Mouse (Mus musculus) heart, embryonic 16.5 days (tissue): ENCODE measurements around the gene Zfp462. TPM values are rescaled to one million over a fixed set of nuclear protein-coding genes. Genes with fewer than 3 reads are reported as not detected.

Experiments
- ATAC-seq: fragments of 200-750 bp; cut with Nextera tagmentation; replicated peaks from 2 replicates; pipeline ENCODE4 v1.8.0; 2017; ENCODE audit warnings: moderate number of reproducible peaks; ENCODE audit not compliant: insufficient read depth, low FRiP score; ENCODE audit errors: extremely low read depth
- H3K27ac ChIP-seq: fragments of 300-500 bp; sonication (generic); 2 replicates; pipeline ENCODE4 v1.5.1; 2014; ENCODE audit warnings: mild to moderate bottlenecking, low read length, control low read depth, moderate library complexity
- H3K27me3 ChIP-seq: fragments of 300-500 bp; sonication (generic); 2 replicates; pipeline ENCODE4 v1.6.1; 2014; ENCODE audit warnings: low read length, mixed read lengths; ENCODE audit not compliant: control insufficient read depth, insufficient read depth
- H3K36me3 ChIP-seq: fragments of 300-500 bp; sonication (generic); 2 replicates; pipeline ENCODE4 v1.6.1; 2014; ENCODE audit not compliant: control insufficient read depth, insufficient read depth
- H3K4me1 ChIP-seq: fragments of 300-500 bp; sonication (generic); 2 replicates; pipeline ENCODE4 v1.6.1; 2014; ENCODE audit warnings: low read length, mixed read lengths; ENCODE audit not compliant: control insufficient read depth, insufficient read depth
- H3K4me2 ChIP-seq: fragments of 300-500 bp; sonication (generic); 2 replicates; pipeline ENCODE4 v1.6.1; 2014; ENCODE audit warnings: low read depth, mild to moderate bottlenecking, control low read depth, low read length
- H3K4me3 ChIP-seq: fragments of 300-500 bp; sonication (generic); 2 replicates; pipeline ENCODE4 v1.5.1; 2014; ENCODE audit warnings: mild to moderate bottlenecking, control low read depth, low read length
- H3K9ac ChIP-seq: fragments of 300-500 bp; sonication (generic); 2 replicates; pipeline ENCODE4 v1.6.1; 2014; ENCODE audit warnings: low read length, control low read depth
- H3K9me3 ChIP-seq: fragments of 300-500 bp; sonication (generic); replicated peaks from 2 replicates; pipeline ENCODE4 v1.6.1; 2016; ENCODE audit warnings: low read length; ENCODE audit not compliant: control insufficient read depth
- WGBS: fragments of 180-500 bp; shearing (Covaris S2); extraction: QIAGEN DNeasy Blood & Tissue Kit; methylation state at CpG from one replicate; pipeline ENCODE4 v1.1.7; 2014; 5-methylcytosine and 5-hydroxymethylcytosine counted together
- polyA plus RNA-seq: library from polyadenylated mRNA; unstranded; fragments of >200 nt; fragmentation: Nextera tagmentation; extraction: Ambion mirVana; gene quantifications from 2 replicates; pipeline ENCODE4 v1.2.1, GENCODE M21; 2015

The Zfp462 gene
- polyA plus RNA-seq, 1 experiment from 2014 or later: 1.3 TPM

DNA sequence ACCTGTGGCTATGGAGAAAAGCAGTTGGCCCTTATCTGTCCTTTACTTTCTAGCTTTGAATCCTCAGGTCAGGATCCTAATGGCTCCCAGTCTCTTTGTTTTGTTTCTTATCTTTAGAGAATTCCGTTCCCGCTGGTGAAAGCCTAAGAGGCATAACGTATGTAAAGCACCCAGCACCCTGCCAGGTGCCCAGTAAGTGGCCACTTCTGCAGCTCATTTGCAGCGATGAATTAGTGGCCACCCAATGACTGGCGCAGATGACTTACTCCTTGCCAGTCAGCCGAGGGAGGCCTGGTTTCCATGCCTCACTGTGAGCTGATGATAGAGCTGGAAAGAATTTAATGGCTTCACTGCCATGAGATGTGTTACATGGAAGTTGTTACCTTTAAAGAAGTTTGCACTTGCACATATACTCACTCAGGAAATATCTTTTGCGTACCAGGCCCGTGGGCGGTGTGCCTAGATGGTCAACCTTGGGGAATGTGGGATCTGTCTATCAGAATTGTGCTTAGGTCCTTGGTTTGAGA is 20.4 kb downstream of the Zfp462 start:
- 54% methylated on average over 9 of the region's 9 CpGs for WGBS
- Histone ChIP-seq H3K36me3 (no peaks in the 10 kb centered on the region), H3K4me3 (no peak overlapping the region), H3K9me3 (no peaks in the 10 kb centered on the region), H3K9ac (no peak overlapping the region), H3K27me3 (no peaks in the 10 kb centered on the region), H3K27ac (no peak overlapping the region), H3K4me1 (peaks cover 32% of the 10 kb centered on the region), H3K4me2 (no peak overlapping the region)
- ATAC-seq: no peak

- Histone ChIP-seq H3K4me1 (peaks cover 37% of the 10 kb centered on the region), H3K4me2 (peak overlapping the region; percentile 64), H3K27me3 (no peaks in the 10 kb centered on the region), H3K9me3 (no peaks in the 10 kb centered on the region), H3K27ac (peak overlapping the region; percentile 67), H3K36me3 (no peaks in the 10 kb centered on the region), H3K4me3 (peak overlapping the region; percentile 30), H3K9ac (peak overlapping the region; percentile 28; the same call in 1 of the 2 replicates)
- ATAC-seq: peak; percentile 84
- WGBS: 21% methylated on average over 17 of the region's 17 CpGs
Observed at GRCm38 (mm10) chr4:54966161-54966806, 21.4 kb downstream of the Zfp462 start.

DNA sequence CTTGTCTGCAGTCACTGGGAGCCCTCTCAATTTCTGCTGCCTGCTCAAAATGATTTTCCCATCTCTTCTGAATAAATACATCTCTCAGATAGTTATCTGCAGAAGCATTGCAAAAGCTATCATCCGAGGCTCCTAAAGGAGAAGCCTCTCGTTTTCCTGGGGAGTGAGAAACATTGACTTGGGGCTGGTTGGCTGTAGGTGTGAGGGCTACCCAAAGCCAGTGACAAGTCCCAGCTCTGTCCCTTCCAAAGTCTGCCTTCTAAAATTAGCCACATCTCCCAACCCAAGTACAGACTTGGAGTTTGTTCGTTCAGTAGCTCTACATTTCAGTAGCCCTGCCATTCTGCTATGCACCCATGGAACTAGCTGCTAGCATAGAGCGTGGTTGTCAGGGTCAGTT is 22.3 kb downstream of the Zfp462 start:
- Histone ChIP-seq H3K4me2 (peak overlapping the region; percentile 26), H3K27ac (peak overlapping the region; percentile 64), H3K4me3 (no peak overlapping the region), H3K9me3 (no peaks in the 10 kb centered on the region), H3K27me3 (no peaks in the 10 kb centered on the region), H3K36me3 (no peaks in the 10 kb centered on the region), H3K9ac (peak overlapping the region; percentile 36; the same call in 1 of the 2 replicates), H3K4me1 (peaks cover 46% of the 10 kb centered on the region)
- no peak for ATAC-seq
- WGBS: 49% methylated on average over 4 of the region's 4 CpGs

DNA sequence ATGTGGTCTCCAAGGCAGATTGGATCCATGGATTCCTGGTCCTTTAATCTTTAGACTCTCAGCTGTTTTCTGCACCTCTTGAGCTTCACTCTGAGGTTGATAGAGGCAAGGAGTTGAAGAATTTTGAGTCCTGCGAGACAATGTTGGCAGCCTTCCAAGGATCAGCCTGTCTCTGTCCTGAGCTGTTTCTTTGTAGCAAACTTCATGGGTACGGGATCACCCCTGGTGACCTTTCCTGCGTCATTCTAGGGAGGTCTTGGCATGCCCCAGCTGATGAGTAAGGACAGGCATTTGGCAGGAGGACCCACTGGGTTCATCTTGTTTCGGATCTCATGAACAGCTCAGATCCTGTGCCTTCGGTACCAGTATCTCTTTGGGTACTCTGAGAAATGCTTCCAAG is 22.9 kb downstream of the Zfp462 start:
- no peaks in the 10 kb centered on the region for H3K9me3 ChIP-seq
- H3K4me3 ChIP-seq: no peak overlapping the region
- H3K36me3 ChIP-seq: no peaks in the 10 kb centered on the region
- no peaks in the 10 kb centered on the region for H3K27me3 ChIP-seq
- 33% methylated on average over 5 of the region's 5 CpGs for WGBS
- no peak for ATAC-seq
- H3K4me2 ChIP-seq: peak overlapping the region; percentile 26; the same call in 1 of the 2 replicates
- H3K4me1 ChIP-seq: peaks cover 51% of the 10 kb centered on the region
- H3K9ac ChIP-seq: peak overlapping the region; percentile 36; the same call in 1 of the 2 replicates
- H3K27ac ChIP-seq: peak overlapping the region; percentile 64

- Histone ChIP-seq H3K27ac (no peak overlapping the region), H3K9ac (no peak overlapping the region), H3K27me3 (no peaks in the 10 kb centered on the region), H3K9me3 (no peaks in the 10 kb centered on the region), H3K36me3 (no peaks in the 10 kb centered on the region), H3K4me2 (no peak overlapping the region), H3K4me3 (no peak overlapping the region), H3K4me1 (peaks cover 56% of the 10 kb centered on the region)
- WGBS: 83% methylated on average over 12 of the region's 12 CpGs
- ATAC-seq: no peak
Observed at GRCm38 (mm10) chr4:54969671-54970295, 24.9 kb downstream of the Zfp462 start.

GRCm38 (mm10) chr4:54971386-54971785 is 26.5 kb downstream of the Zfp462 start:
- Histone ChIP-seq H3K4me1 (peaks cover 42% of the 10 kb centered on the region), H3K36me3 (no peaks in the 10 kb centered on the region), H3K27me3 (no peaks in the 10 kb centered on the region), H3K4me3 (no peak overlapping the region), H3K9me3 (no peaks in the 10 kb centered on the region), H3K9ac (no peak overlapping the region), H3K27ac (no peak overlapping the region), H3K4me2 (no peak overlapping the region)
- WGBS: 73% methylated on average over 3 of the region's 3 CpGs
- no peak for ATAC-seq

DNA sequence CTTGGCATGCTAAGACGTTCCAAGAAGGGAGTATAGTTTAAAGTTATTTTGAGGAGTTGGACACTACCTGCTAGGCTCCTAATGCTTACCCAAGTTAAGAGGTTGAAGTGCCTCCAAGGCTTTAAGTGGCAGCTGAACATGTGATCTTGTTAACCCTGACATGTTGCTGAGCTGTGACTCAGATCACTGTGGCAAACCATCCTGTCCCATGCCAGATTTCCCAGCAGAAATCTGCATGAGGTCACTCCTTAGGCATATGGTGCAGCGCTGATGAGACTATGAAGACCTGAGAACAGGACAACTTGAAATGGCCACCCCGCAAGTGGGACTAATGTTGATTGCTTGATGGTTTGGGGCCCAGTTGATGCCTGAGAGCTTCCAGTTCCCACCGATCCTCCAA is 27.2 kb downstream of the Zfp462 start:
- Histone ChIP-seq H3K27me3 (no peaks in the 10 kb centered on the region), H3K9me3 (no peaks in the 10 kb centered on the region), H3K36me3 (no peaks in the 10 kb centered on the region), H3K4me2 (no peak overlapping the region), H3K27ac (no peak overlapping the region), H3K4me3 (no peak overlapping the region), H3K9ac (no peak overlapping the region), H3K4me1 (peaks cover 35% of the 10 kb centered on the region)
- WGBS: 55% methylated on average over 4 of the region's 4 CpGs
- ATAC-seq: no peak

DNA sequence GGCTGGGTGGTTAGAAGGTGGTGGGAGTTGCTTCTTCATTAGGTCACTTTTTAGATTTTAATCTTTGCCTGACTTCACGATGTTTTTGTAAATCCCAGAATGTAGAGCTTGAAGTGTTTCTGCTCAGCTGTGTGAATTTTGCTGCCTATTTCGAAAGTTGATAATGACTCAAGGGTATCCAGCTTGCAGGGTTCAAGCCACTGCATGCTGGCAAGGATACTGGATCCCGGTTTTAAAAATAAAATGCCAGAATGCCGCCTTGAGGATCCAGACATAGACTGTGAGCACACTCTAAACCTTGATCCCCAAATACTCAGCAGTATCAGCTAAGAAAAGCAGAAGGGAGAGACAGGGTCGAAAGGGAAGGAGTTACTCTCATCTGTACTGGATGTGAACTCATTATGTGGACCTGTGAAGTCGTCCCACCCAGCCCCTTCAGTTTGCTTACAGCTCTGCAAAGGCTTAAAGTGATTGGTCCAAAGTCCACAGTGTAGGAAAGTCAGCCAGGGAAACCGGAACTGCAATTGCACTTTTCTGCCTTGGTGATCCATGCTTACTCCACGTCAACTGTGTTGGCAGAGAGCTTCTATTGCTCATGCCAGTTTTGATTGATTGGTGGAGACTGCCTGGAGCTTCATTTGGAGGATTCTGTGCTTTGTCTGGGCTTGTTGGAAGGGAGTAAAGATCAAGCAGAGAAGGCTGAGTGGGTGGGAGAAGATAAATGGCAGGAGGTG is 28.1 kb downstream of the Zfp462 start:
- Histone ChIP-seq H3K4me1 (peaks cover 33% of the 10 kb centered on the region), H3K4me2 (no peak overlapping the region), H3K9ac (no peak overlapping the region), H3K9me3 (no peaks in the 10 kb centered on the region), H3K27ac (peak overlapping the region; percentile 25; the same call in 1 of the 2 replicates), H3K4me3 (no peak overlapping the region), H3K36me3 (no peaks in the 10 kb centered on the region), H3K27me3 (no peaks in the 10 kb centered on the region)
- 55% methylated on average over 8 of the region's 8 CpGs for WGBS
- ATAC-seq: no peak
